Mouse (Mus musculus) cerebellum, postnatal 14 days (tissue): Measurements from ENCODE around the gene Bard1.
A peak's percentile ranks its signal among the peaks of the same experiment; 100 is the strongest.

Source experiments
- DNase-seq, 2 experiments: peaks; one replicate each; pipeline ENCODE4 v3.0.0; 2021; ENCODE audit warnings: mixed read lengths in 2 of 2

The Bard1 gene

GRCm38 (mm10) chr1:71045141-71045540, 57.8 kb downstream of the Bard1 start:
- no peak for DNase-seq

GRCm38 (mm10) chr1:71043951-71044350, 59.0 kb downstream of the Bard1 start:
- peak; percentile 32 to 53 for DNase-seq

- DNase-seq, result no peak
Observed at GRCm38 (mm10) chr1:71036999-71037398, 65.9 kb downstream of the Bard1 start.

- DNase-seq, result no peak
Observed at GRCm38 (mm10) chr1:71035565-71035964, 67.4 kb downstream of the Bard1 start.

GRCm38 (mm10) chr1:71022766-71023165, 80.2 kb downstream of the Bard1 start:
- DNase-seq, result no peak

GRCm38 (mm10) chr1:71014345-71014744, 88.6 kb downstream of the Bard1 start:
- no peak for DNase-seq

GRCm38 (mm10) chr1:71005998-71006397, 96.9 kb downstream of the Bard1 start:
- no peak for DNase-seq

GRCm38 (mm10) chr1:71004177-71004576, 98.8 kb downstream of the Bard1 start:
- no peak for DNase-seq

GRCm38 (mm10) chr1:71003741-71004140, 99.2 kb downstream of the Bard1 start:
- no peak for DNase-seq

- DNase-seq, result no peak
Observed at GRCm38 (mm10) chr1:70997377-70997993, 105.5 kb downstream of the Bard1 start.

- DNase-seq, result no peak
Observed at GRCm38 (mm10) chr1:70996766-70997165, 106.2 kb downstream of the Bard1 start.
